ENCODE assay signal across 21 mouse cellular contexts in genomic region chr14:123533000-123533399, GRCm38 (mm10).
A peak's percentile ranks its signal among the peaks of the same experiment; 100 is the strongest.
DNase-seq lines count a peak whose midpoint lies in the region; ATAC-seq and TF ChIP-seq lines count a peak whose summit lies in the region.
"Had no signal": no experiment of that assay in that cellular context is flagged by ENCODE, and none has a peak within 500 bp of the region (broad histone marks: within the 10 kb centered on the region; RNA-seq: fewer than 3 reads in every experiment).

No protein-coding gene starts in this region.

- H3K9ac ChIP-seq in embryonic facial prominence, embryonic 14.5 days (ENCODE audit: low read depth, low read length): no peak overlapping the region
- H3K9ac ChIP-seq: embryonic facial prominence, embryonic 13.5 days; hindbrain, embryonic 15.5 days had no signal

- H3K9me3 ChIP-seq in embryonic facial prominence, embryonic 14.5 days (ENCODE audit: control insufficient read depth, low read length): no peaks in the 10 kb centered on the region
- no peaks in the 10 kb centered on the region for H3K9me3 ChIP-seq in embryonic facial prominence, embryonic 10.5 days
- H3K9me3 ChIP-seq: embryonic facial prominence, embryonic 13.5 days; forebrain, embryonic 10.5 days; heart, embryonic 10.5 days; hindbrain, embryonic 15.5 days had no signal

- no peaks in the 10 kb centered on the region for H3K36me3 ChIP-seq in embryonic facial prominence, embryonic 14.5 days (ENCODE audit: control insufficient read depth, insufficient read depth, low read length)
- H3K36me3 ChIP-seq in embryonic facial prominence, embryonic 10.5 days (replicated peaks): no peaks in the 10 kb centered on the region
- no peaks in the 10 kb centered on the region for H3K36me3 ChIP-seq in myocyte (ENCODE audit: control insufficient read depth, insufficient read depth)
- H3K36me3 ChIP-seq: embryonic facial prominence, embryonic 13.5 days; forebrain, embryonic 10.5 days; heart, embryonic 10.5 days; hindbrain, embryonic 15.5 days had no signal

- ATAC-seq in embryonic facial prominence, embryonic 14.5 days (ENCODE audit: low read depth): no peak
- ATAC-seq: forebrain, embryonic 14.5 days; inflammation-experienced regulatory T-cells, adult 6 months; intestine, postnatal 0 days had no signal

- TF ChIP-seq POLR2A in myocyte (IDR thresholded peaks at IDR 0.05; ENCODE audit: insufficient read length, low read depth): no peak

- H3K79me2 ChIP-seq in myocyte (ENCODE audit: control insufficient read depth, insufficient read depth): no peaks in the 10 kb centered on the region

- peak; percentile 32 for DNase-seq in embryonic facial prominence, embryonic 14.5 days (ENCODE audit: low spot score)
- DNase-seq in embryonic facial prominence, embryonic 10.5 days (ENCODE audit: low spot score): no peak
- peak; percentile 6 to 56 for DNase-seq in heart, adult 9 months (ENCODE audit: low spot score in 2 of 2)
- DNase-seq in heart, postnatal 14 days: no peak
- DNase-seq in layer of hippocampus, postnatal 10 days (ENCODE audit: low spot score in 2 of 2): no peak
- DNase-seq in kidney, postnatal 4 days: no peak
- DNase-seq: adrenal gland, postnatal 10 days; cerebellum, adult 11 months; cerebellum, adult 9-10 months; cerebellum, postnatal 25 days; gastrocnemius, postnatal 10 days; kidney, adult 8-10 months had no signal

- no peak overlapping the region for H3K4me2 ChIP-seq in embryonic facial prominence, embryonic 14.5 days (ENCODE audit: low read depth, low read length)
- H3K4me2 ChIP-seq in myocyte (ENCODE audit: low read depth): peak overlapping the region; percentile 10
- H3K4me2 ChIP-seq: embryonic facial prominence, embryonic 13.5 days; hindbrain, embryonic 15.5 days had no signal

- H3ac ChIP-seq in myocyte (ENCODE audit: control insufficient read depth, insufficient read length): no peak overlapping the region

- no peak overlapping the region for H3K27ac ChIP-seq in embryonic facial prominence, embryonic 14.5 days (replicated peaks; ENCODE audit: low read depth, low read length)
- no peak overlapping the region for H3K27ac ChIP-seq in embryonic facial prominence, embryonic 10.5 days (replicated peaks)
- H3K27ac ChIP-seq: embryonic facial prominence, embryonic 13.5 days; forebrain, embryonic 10.5 days; heart, embryonic 10.5 days; hindbrain, embryonic 15.5 days had no signal

- peaks cover 3% of the 10 kb centered on the region; the same call in 1 of the 2 replicates for H3K4me1 ChIP-seq in embryonic facial prominence, embryonic 14.5 days (ENCODE audit: control insufficient read depth, insufficient read depth, low read length)
- no peaks in the 10 kb centered on the region for H3K4me1 ChIP-seq in embryonic facial prominence, embryonic 10.5 days
- H3K4me1 ChIP-seq: heart, embryonic 10.5 days; hindbrain, embryonic 15.5 days had no signal

- no peaks in the 10 kb centered on the region for H3K27me3 ChIP-seq in embryonic facial prominence, embryonic 14.5 days (replicated peaks; ENCODE audit: control insufficient read depth, insufficient read depth, low read length)
- H3K27me3 ChIP-seq in embryonic facial prominence, embryonic 10.5 days (replicated peaks; ENCODE audit: low read depth, poor library complexity, severe bottlenecking): no peaks in the 10 kb centered on the region
- H3K27me3 ChIP-seq in myocyte (ENCODE audit: control insufficient read depth, insufficient read depth, insufficient read length): no peaks in the 10 kb centered on the region
- H3K27me3 ChIP-seq: CH12.LX; embryonic facial prominence, embryonic 13.5 days; hindbrain, embryonic 15.5 days had no signal

- 58% methylated on average over 1 of the region's 1 CpGs for WGBS in embryonic facial prominence, embryonic 14.5 days
- 81% methylated on average over 1 of the region's 1 CpGs for WGBS in embryonic facial prominence, embryonic 10.5 days

- H3K4me3 ChIP-seq in embryonic facial prominence, embryonic 14.5 days (ENCODE audit: low read depth, low read length): no peak overlapping the region
- no peak overlapping the region for H3K4me3 ChIP-seq in embryonic facial prominence, embryonic 10.5 days
- H3K4me3 ChIP-seq in myocyte: no peak overlapping the region
- H3K4me3 ChIP-seq: embryonic facial prominence, embryonic 13.5 days; forebrain, embryonic 10.5 days; heart, embryonic 10.5 days; hindbrain, embryonic 15.5 days had no signal

- intact Hi-C loops in heart, postnatal 14 days (cut with DNase I): no loop called here

TF ChIP-seq in myocyte, 11 proteins besides CTCF, POLR2A, EP300 and RAD21:
- TF ChIP-seq MYOD1 (IDR thresholded peaks at IDR 0.05; ENCODE audit: control insufficient read depth in 1 of 3, insufficient read length in 2 of 3, low read depth in 2 of 3) (no peak), TCF3 (IDR thresholded peaks at IDR 0.05; ENCODE audit: insufficient read length, low read depth) (no peak), MYOG (IDR thresholded peaks at IDR 0.05; ENCODE audit: control insufficient read depth in 1 of 3, insufficient read depth in 1 of 3, insufficient read length in 2 of 3, low read depth in 2 of 3) (no peak), SRF (IDR thresholded peaks at IDR 0.05; ENCODE audit: control insufficient read depth, insufficient read length, low read depth) (no peak)

Comparison
In these comparisons a context has a peak if more than half of its experiments do, and no peak if none do; other contexts are left out.
1. DNase-seq: peak in embryonic facial prominence, embryonic 14.5 days (single experiment) and heart, adult 9 months (2 of 2); none in embryonic facial prominence, embryonic 10.5 days (single experiment), heart, postnatal 14 days (0 of 2), layer of hippocampus, postnatal 10 days (0 of 2) and kidney, postnatal 4 days (0 of 2).